Mouse (Mus musculus): Measurements from ENCODE around the gene Taf1c. TPM values are rescaled to one million over a fixed set of nuclear protein-coding genes. Genes with fewer than 3 reads are reported as not detected.

The Taf1c gene
- polyA plus RNA-seq, 1 experiment from 2014 or later = 11.3 TPM

DNA sequence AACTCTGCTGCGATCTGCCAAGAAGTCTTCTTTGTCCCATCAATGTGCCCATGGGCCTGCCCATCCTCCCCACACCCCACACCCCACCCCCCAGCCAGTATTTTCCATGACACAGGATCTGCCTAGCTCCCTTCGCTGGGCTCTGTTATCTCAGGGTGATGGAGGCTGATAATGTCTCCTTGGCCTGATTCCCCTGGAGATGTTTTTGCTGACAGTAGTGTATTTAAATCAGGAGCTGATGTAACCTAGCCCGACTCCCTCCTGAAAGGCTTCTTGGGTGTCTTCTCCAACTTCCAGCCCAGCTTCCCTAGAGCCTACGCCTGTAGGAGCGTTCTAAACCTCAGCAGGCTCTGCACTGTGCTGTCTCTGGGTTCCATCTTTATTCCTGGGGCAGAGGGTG, 13.9 kb upstream of the Taf1c start:
- no peak overlapping the region for H3K4me3 ChIP-seq (replicated peaks; ENCODE audit: low read length)
- no peaks in the 10 kb centered on the region for H3K27me3 ChIP-seq (ENCODE audit: control insufficient read depth, insufficient read depth, low read length)
- 49% methylated on average over 5 of the region's 5 CpGs for WGBS
- no peaks in the 10 kb centered on the region for H3K4me1 ChIP-seq (ENCODE audit: control insufficient read depth, insufficient read depth, low read length)
- ATAC-seq (ENCODE audit: insufficient read depth, low FRiP score) = no peak
- H3K27ac ChIP-seq (ENCODE audit: low read length) = no peak overlapping the region
- H3K9ac ChIP-seq (ENCODE audit: low read length) = no peak overlapping the region
- no peaks in the 10 kb centered on the region for H3K9me3 ChIP-seq (replicated peaks; ENCODE audit: control insufficient read depth, low read length)
- H3K36me3 ChIP-seq (ENCODE audit: control insufficient read depth, insufficient read depth, low read length) = no peaks in the 10 kb centered on the region
- H3K4me2 ChIP-seq (ENCODE audit: low read depth, low read length) = no peak overlapping the region

DNA sequence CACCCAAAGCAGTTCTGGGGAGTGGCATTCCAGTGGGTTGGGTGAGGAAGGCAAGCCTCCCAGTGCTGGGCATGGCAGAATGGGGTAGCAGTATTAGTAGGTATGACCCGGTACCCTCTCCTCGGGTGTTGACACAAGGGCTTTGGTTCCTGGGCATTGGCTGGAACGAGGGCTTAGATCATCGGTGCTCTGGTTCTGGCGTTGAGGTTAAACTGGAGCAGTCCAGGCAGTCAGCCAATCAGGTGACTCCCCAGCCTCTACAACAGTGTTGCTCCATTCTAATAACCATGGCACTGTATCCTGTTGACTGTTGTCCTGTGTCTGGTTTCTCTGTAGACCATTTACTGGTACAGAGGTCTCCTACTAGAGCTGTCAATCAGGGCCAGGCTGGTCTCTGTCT, 12.6 kb upstream of the Taf1c start:
- 81% methylated on average over 5 of the region's 5 CpGs for WGBS
- H3K9ac ChIP-seq (ENCODE audit: low read length) = no peak overlapping the region
- no peak for ATAC-seq (ENCODE audit: insufficient read depth, low FRiP score)
- no peak overlapping the region for H3K27ac ChIP-seq (ENCODE audit: low read length)
- H3K36me3 ChIP-seq (ENCODE audit: control insufficient read depth, insufficient read depth, low read length) = no peaks in the 10 kb centered on the region
- no peaks in the 10 kb centered on the region for H3K27me3 ChIP-seq (ENCODE audit: control insufficient read depth, insufficient read depth, low read length)
- no peaks in the 10 kb centered on the region for H3K4me1 ChIP-seq (ENCODE audit: control insufficient read depth, insufficient read depth, low read length)
- H3K9me3 ChIP-seq (replicated peaks; ENCODE audit: control insufficient read depth, low read length) = no peaks in the 10 kb centered on the region
- no peak overlapping the region for H3K4me3 ChIP-seq (replicated peaks; ENCODE audit: low read length)
- H3K4me2 ChIP-seq (ENCODE audit: low read depth, low read length) = no peak overlapping the region

DNA sequence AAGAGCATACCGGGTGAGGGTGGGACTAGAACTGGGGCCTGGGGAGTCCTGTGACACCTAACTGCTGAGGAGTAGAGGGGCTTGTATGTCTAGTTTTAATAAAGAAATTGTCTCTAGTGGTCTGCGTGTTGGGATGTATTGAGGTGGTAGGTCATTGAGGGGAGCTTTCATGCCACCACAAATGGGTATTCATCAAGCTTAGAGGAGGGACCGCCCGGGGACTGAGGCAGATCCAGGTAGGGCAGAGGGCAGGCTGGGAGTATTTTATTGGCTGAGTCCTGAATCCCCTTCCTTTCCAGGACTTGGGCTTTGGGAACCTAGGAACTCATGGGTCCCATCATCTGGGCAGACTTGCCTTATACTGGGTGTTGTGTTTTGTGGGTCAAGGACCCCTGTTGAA, 11.8 kb upstream of the Taf1c start:
- Histone ChIP-seq H3K27ac (ENCODE audit: low read length) (no peak overlapping the region), H3K9me3 (replicated peaks; ENCODE audit: control insufficient read depth, low read length) (no peaks in the 10 kb centered on the region), H3K4me3 (replicated peaks; ENCODE audit: low read length) (no peak overlapping the region), H3K4me2 (ENCODE audit: low read depth, low read length) (no peak overlapping the region), H3K27me3 (ENCODE audit: control insufficient read depth, insufficient read depth, low read length) (no peaks in the 10 kb centered on the region), H3K9ac (ENCODE audit: low read length) (no peak overlapping the region), H3K36me3 (ENCODE audit: control insufficient read depth, insufficient read depth, low read length) (no peaks in the 10 kb centered on the region), H3K4me1 (ENCODE audit: control insufficient read depth, insufficient read depth, low read length) (no peaks in the 10 kb centered on the region)
- no peak for ATAC-seq (ENCODE audit: insufficient read depth, low FRiP score)
- 90% methylated on average over 4 of the region's 4 CpGs for WGBS

DNA sequence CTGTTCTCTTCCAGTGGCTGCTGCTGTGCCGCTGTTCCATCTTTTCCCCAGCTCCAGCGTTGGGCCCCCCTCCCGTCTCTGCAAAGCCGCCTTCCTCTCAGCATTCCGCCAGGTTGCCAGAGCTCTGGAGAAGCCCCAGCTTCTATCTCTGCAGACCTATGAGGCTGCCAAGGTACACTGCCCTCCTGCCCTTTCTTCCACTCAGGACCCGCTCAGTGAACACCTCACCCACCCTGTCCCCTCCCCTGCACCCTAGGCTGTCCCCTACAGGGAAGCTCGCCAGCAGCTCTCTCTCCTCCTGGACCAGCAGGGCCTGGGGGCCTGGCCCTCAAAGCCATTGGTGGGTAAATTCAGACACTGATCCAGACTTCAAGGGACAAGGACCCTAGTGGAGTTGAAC, 11.3 kb upstream of the Taf1c start:
- no peak overlapping the region for H3K4me2 ChIP-seq (ENCODE audit: low read depth, low read length)
- H3K9ac ChIP-seq (ENCODE audit: low read length) = no peak overlapping the region
- H3K27ac ChIP-seq (ENCODE audit: low read length) = no peak overlapping the region
- H3K9me3 ChIP-seq (replicated peaks; ENCODE audit: control insufficient read depth, low read length) = no peaks in the 10 kb centered on the region
- no peaks in the 10 kb centered on the region for H3K36me3 ChIP-seq (ENCODE audit: control insufficient read depth, insufficient read depth, low read length)
- no peak overlapping the region for H3K4me3 ChIP-seq (replicated peaks; ENCODE audit: low read length)
- no peaks in the 10 kb centered on the region for H3K4me1 ChIP-seq (ENCODE audit: control insufficient read depth, insufficient read depth, low read length)
- no peaks in the 10 kb centered on the region for H3K27me3 ChIP-seq (ENCODE audit: control insufficient read depth, insufficient read depth, low read length)
- WGBS = 78% methylated on average over 7 of the region's 7 CpGs
- ATAC-seq (ENCODE audit: insufficient read depth, low FRiP score) = no peak

DNA sequence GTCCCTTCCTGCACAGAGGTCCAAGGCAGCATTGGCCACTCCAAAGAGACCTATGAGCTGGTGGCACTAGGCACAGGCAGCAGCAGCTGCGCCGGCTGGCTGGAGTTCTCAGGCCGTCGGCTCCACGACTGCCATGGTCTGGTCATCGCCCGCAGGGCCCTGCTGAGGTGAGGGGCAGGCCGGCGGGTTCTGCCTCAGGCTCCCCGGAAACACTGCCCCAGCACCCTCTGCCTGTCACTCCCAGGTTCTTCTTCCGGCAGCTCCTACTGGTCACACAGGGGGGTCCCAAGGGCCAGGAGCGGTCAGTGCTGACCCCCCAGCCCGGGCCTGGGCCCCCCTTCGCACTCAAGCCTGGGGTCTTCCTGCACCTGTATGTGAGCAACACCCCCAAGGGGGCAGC, 10.1 kb upstream of the Taf1c start:
- Histone ChIP-seq H3K9me3 (replicated peaks; ENCODE audit: control insufficient read depth, low read length) (no peaks in the 10 kb centered on the region), H3K27me3 (ENCODE audit: control insufficient read depth, insufficient read depth, low read length) (no peaks in the 10 kb centered on the region), H3K36me3 (ENCODE audit: control insufficient read depth, insufficient read depth, low read length) (no peaks in the 10 kb centered on the region), H3K27ac (ENCODE audit: low read length) (no peak overlapping the region), H3K4me2 (ENCODE audit: low read depth, low read length) (no peak overlapping the region), H3K4me3 (replicated peaks; ENCODE audit: low read length) (no peak overlapping the region), H3K9ac (ENCODE audit: low read length) (no peak overlapping the region), H3K4me1 (ENCODE audit: control insufficient read depth, insufficient read depth, low read length) (no peaks in the 10 kb centered on the region)
- WGBS = 82% methylated on average over 14 of the region's 14 CpGs
- no peak for ATAC-seq (ENCODE audit: insufficient read depth, low FRiP score)

DNA sequence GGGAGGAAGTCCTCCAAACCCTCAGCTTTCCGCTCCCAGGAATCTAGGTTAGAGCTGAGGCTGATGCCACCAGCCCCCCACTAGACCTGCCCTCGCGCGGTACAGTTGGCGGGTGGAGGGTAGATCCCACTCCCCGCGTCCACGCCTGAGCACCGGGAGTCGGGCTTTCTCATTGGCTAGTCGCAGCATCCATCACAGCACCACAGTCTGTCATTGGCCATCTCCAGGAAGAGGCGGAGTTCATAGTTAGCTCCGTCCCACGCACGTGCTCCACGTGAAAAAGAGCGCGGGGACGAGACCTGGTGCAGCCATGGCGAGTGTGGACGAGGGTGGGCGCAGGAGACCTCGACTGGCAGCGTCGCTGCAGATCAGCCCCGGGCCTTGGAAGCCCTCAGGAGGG, 7.4 kb upstream of the Taf1c start, which contains the start of gene Adad2:
Adad2 (plus strand) TSS at position 277 of the 400 bp plus-strand sequence.
- Histone ChIP-seq H3K36me3 (ENCODE audit: control insufficient read depth, insufficient read depth, low read length) (no peaks in the 10 kb centered on the region), H3K4me2 (ENCODE audit: low read depth, low read length) (no peak within 1 kb of the TSS), H3K9ac (ENCODE audit: low read length) (no peak within 1 kb of the TSS), H3K4me3 (replicated peaks; ENCODE audit: low read length) (no peak within 1 kb of the TSS), H3K27me3 (ENCODE audit: control insufficient read depth, insufficient read depth, low read length) (no peaks in the 10 kb centered on the region), H3K4me1 (ENCODE audit: control insufficient read depth, insufficient read depth, low read length) (no peaks in the 10 kb centered on the region), H3K27ac (ENCODE audit: low read length) (no peak within 1 kb of the TSS), H3K9me3 (replicated peaks; ENCODE audit: control insufficient read depth, low read length) (0 out of 2 replicates have a peak, but pooled peaks cover 7% of the 10 kb centered on the region)
- WGBS = 79% methylated on average over 26 of the region's 26 CpGs
- ATAC-seq (ENCODE audit: insufficient read depth, low FRiP score) = no peak

DNA sequence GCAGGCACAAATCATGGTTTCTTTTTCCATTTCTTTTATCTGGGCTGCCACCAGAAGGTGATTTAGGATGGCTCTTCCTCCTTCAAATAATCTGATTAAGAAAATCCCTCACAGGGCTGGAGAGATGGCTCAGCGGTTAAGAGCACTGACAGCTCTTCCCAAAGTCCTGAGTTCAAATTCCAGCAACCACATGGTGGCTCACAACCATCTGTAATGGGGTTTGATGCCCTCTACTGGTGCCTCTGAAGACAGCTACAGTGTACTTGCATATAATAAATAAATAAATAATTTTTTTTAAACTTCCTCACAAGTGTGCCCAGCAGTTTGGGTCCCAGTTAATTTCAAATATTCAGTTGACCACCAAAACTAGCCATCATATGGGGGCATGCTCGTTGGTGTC, 1.2 kb upstream of the Taf1c start:
- Histone ChIP-seq H3K36me3 (ENCODE audit: control insufficient read depth, insufficient read depth, low read length) (peaks cover 11% of the 10 kb centered on the region), H3K27ac (ENCODE audit: low read length) (no peak overlapping the region), H3K4me2 (ENCODE audit: low read depth, low read length) (no peak overlapping the region), H3K9ac (ENCODE audit: low read length) (no peak overlapping the region), H3K4me3 (replicated peaks; ENCODE audit: low read length) (no peak overlapping the region), H3K27me3 (ENCODE audit: control insufficient read depth, insufficient read depth, low read length) (no peaks in the 10 kb centered on the region), H3K9me3 (replicated peaks; ENCODE audit: control insufficient read depth, low read length) (0 out of 2 replicates have a peak, but pooled peaks cover 7% of the 10 kb centered on the region), H3K4me1 (ENCODE audit: control insufficient read depth, insufficient read depth, low read length) (peaks cover 10% of the 10 kb centered on the region)
- ATAC-seq (ENCODE audit: insufficient read depth, low FRiP score) = no peak
- 83% methylated on average over 2 of the region's 2 CpGs for WGBS

DNA sequence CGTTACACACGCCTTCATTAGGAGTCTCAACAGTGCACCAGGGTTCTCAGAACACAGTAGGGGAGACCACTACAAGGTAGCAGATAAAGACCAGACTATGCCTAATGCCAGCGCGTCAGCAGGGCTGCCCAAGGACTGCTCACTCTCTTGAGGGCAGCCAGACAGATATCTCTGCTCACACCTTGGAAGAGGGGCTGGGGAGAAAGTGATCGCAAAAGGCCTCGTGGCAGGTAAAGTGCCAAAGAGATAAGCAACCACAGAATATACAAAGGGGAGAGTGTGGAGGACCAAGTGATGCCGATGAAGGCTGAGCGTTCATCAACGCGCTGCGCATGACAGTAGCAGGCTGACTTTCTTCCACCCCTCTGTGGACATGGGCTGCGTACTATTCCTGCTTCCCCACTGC, 621 bp downstream of the Taf1c start:
- peak overlapping the region; percentile 92 for H3K9ac ChIP-seq (ENCODE audit: low read length)
- H3K4me3 ChIP-seq (replicated peaks; ENCODE audit: low read length) = peak overlapping the region; percentile 82
- WGBS = 27% methylated on average over 12 of the region's 12 CpGs
- H3K36me3 ChIP-seq (ENCODE audit: control insufficient read depth, insufficient read depth, low read length) = peaks cover 17% of the 10 kb centered on the region
- H3K27me3 ChIP-seq (ENCODE audit: control insufficient read depth, insufficient read depth, low read length) = no peaks in the 10 kb centered on the region
- peaks cover 10% of the 10 kb centered on the region for H3K4me1 ChIP-seq (ENCODE audit: control insufficient read depth, insufficient read depth, low read length)
- peak overlapping the region; percentile 61; the same call in 1 of the 2 replicates for H3K27ac ChIP-seq (ENCODE audit: low read length)
- H3K4me2 ChIP-seq (ENCODE audit: low read depth, low read length) = peak overlapping the region; percentile 86
- 0 out of 2 replicates have a peak, but pooled peaks cover 4% of the 10 kb centered on the region for H3K9me3 ChIP-seq (replicated peaks; ENCODE audit: control insufficient read depth, low read length)
- ATAC-seq (ENCODE audit: insufficient read depth, low FRiP score) = no peak

DNA sequence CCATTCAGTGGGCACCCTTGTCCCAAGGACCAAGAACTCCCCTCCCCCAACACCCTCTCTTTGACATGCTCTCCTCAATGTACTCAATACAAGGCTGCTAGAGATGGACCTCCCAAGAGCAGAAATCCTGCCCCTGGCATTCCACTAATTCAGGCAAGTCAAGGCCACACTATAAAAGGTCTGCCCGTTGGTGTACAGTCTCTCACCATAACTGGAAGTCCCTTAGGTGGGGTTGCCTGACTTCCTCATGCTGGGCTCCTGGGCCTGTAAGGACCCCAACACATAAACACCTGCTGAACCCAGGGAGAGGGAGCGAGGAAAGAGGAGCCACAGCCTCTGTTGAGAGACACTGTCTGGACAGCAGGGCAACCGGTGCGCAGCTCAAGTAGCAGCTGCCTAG, 1.3 kb downstream of the Taf1c start:
- Histone ChIP-seq H3K9me3 (replicated peaks; ENCODE audit: control insufficient read depth, low read length) (no peaks in the 10 kb centered on the region), H3K4me3 (replicated peaks; ENCODE audit: low read length) (no peak overlapping the region), H3K36me3 (ENCODE audit: control insufficient read depth, insufficient read depth, low read length) (peaks cover 21% of the 10 kb centered on the region), H3K27me3 (ENCODE audit: control insufficient read depth, insufficient read depth, low read length) (no peaks in the 10 kb centered on the region), H3K4me1 (ENCODE audit: control insufficient read depth, insufficient read depth, low read length) (peaks cover 10% of the 10 kb centered on the region), H3K9ac (ENCODE audit: low read length) (peak overlapping the region; percentile 92), H3K4me2 (ENCODE audit: low read depth, low read length) (peak overlapping the region; percentile 86), H3K27ac (ENCODE audit: low read length) (no peak overlapping the region)
- ATAC-seq (ENCODE audit: insufficient read depth, low FRiP score) = no peak
- 90% methylated on average over 4 of the region's 4 CpGs for WGBS

DNA sequence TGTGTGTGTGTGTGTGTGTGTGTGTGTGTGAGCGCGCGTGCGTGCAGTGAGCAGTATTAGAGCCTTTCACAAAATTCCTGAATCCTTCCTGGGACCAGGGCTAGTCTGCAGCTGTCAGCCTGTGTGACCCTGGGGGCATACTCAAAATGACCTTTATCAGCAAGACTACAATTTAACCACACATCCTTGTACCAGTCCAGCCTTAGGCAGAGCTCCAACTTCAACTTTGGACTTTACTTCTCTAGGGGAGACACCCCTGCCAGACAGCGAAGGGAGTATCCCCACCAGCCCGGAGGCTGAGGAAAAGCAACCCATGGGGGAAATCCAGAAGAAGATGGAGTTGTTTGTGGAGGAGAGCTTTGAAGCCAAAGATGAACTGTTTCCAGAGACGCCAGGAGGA, 13.6 kb downstream of the Taf1c start:
- Histone ChIP-seq H3K27ac (ENCODE audit: low read length) (no peak overlapping the region), H3K4me3 (replicated peaks; ENCODE audit: low read length) (no peak overlapping the region), H3K4me2 (ENCODE audit: low read depth, low read length) (no peak overlapping the region), H3K36me3 (ENCODE audit: control insufficient read depth, insufficient read depth, low read length) (no peaks in the 10 kb centered on the region), H3K9me3 (replicated peaks; ENCODE audit: control insufficient read depth, low read length) (no peaks in the 10 kb centered on the region), H3K9ac (ENCODE audit: low read length) (no peak overlapping the region), H3K4me1 (ENCODE audit: control insufficient read depth, insufficient read depth, low read length) (no peaks in the 10 kb centered on the region), H3K27me3 (ENCODE audit: control insufficient read depth, insufficient read depth, low read length) (no peaks in the 10 kb centered on the region)
- no peak for ATAC-seq (ENCODE audit: insufficient read depth, low FRiP score)
- WGBS = 87% methylated on average over 7 of the region's 7 CpGs

Data from stomach, embryonic 16.5 days (tissue).